Mouse (Mus musculus) testis, adult 2 months (tissue): Measurements from ENCODE around the gene Rcvrn.

Source experiments
- CTCF ChIP-seq: fragments of 200-500 bp; IDR thresholded peaks from 2 replicates; pipeline ENCODE4 v1.5.1; 2012; ENCODE audit warnings: low read depth, mild to moderate bottlenecking, inconsistent platforms, low read length, moderate library complexity; ENCODE audit not compliant: control insufficient read depth, insufficient read depth, insufficient replicate concordance
- POLR2A ChIP-seq: fragments of 200-500 bp; IDR thresholded peaks from 2 replicates; pipeline ENCODE4 v1.6.1; 2012; ENCODE audit warnings: low read depth, mild to moderate bottlenecking, inconsistent platforms, low read length, moderate library complexity; ENCODE audit not compliant: control insufficient read depth

DNA sequence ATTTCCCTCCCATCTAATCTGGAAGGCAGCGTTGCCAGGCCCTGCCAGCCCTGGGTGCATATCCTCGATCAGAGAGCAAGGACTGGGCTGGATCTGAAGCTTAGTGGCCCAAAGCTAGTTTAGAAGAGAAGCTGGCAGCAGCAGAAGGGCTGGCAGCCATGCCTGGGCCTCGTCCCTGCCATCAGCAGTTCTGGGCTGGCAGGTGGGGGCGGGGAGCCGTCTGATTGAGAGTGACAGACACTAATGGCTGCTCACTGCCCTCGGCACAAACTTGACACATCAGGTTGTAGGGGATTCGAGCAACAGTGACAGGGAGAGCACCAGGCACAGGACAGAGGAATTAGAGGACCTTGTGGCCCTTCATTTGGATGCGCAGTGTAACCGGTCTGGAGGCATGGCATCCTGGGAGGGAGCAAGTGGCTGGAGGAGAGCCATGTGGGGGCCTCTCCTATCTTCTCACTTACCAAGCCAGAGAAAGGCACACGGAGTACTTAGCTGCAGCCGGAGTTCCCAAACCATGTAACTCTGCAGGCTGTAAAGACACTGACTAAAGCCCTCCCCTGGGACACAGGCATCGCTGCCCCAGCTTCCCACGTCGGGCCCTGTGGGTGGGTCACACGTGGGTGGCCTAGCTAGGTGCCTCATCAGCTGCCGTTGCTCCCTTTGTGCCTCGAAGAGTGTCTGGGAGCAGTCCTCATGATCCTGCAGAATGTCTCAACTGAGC is 39.7 kb upstream of the Rcvrn start:
- TF ChIP-seq POLR2A, result no peak
- TF ChIP-seq CTCF, result no peak
